Comparison of ENCODE assay signal across 23 mouse cellular contexts in genomic region chr8:106191639-106192038, GRCm38 (mm10). TPM values are rescaled to one million over a fixed set of nuclear protein-coding genes. Genes with fewer than 3 reads are reported as not detected.
DNase-seq lines count a peak whose midpoint lies in the region; ATAC-seq and TF ChIP-seq lines count a peak whose summit lies in the region.
"Had no signal": no experiment of that assay in that cellular context is flagged by ENCODE, and none has a peak within 500 bp of the region (broad histone marks: within the 10 kb centered on the region; RNA-seq: fewer than 3 reads in every experiment).

No protein-coding gene starts in this region.

- H3K27ac ChIP-seq in heart, embryonic 10.5 days = no peak overlapping the region
- H3K27ac ChIP-seq in thymus, adult 2 months (ENCODE audit: control insufficient read depth, insufficient read depth, low read length) = no peak overlapping the region
- H3K27ac ChIP-seq: embryonic facial prominence, embryonic 12.5 days; forebrain, embryonic 13.5 days; hindbrain, embryonic 14.5 days; kidney, postnatal 0 days; layer of hippocampus, adult 2 months; limb, embryonic 13.5 days had no signal

- peak; percentile 54 for ATAC-seq in megakaryocyte, adult 5-6 weeks (ENCODE audit: poor library complexity, severe bottlenecking)
- ATAC-seq: forebrain, embryonic 13.5 days had no signal

- no peak overlapping the region for H3K4me3 ChIP-seq in heart, embryonic 10.5 days
- no peak overlapping the region for H3K4me3 ChIP-seq in thymus, adult 2 months (ENCODE audit: control insufficient read depth, insufficient read depth, low read length)
- H3K4me3 ChIP-seq: embryonic facial prominence, embryonic 12.5 days; erythroblast, embryonic 14.5 days; forebrain, embryonic 13.5 days; layer of hippocampus, adult 2 months; limb, embryonic 13.5 days had no signal

- H3K9me3 ChIP-seq in heart, embryonic 10.5 days = no peaks in the 10 kb centered on the region
- H3K9me3 ChIP-seq: embryonic facial prominence, embryonic 12.5 days; forebrain, embryonic 13.5 days; limb, embryonic 13.5 days had no signal

- H3K27me3 ChIP-seq in heart, embryonic 10.5 days (ENCODE audit: insufficient read depth, poor library complexity, severe bottlenecking) = no peaks in the 10 kb centered on the region
- no peaks in the 10 kb centered on the region for H3K27me3 ChIP-seq in thymus, adult 2 months (ENCODE audit: control insufficient read depth, insufficient read depth, low read length)
- H3K27me3 ChIP-seq: embryonic facial prominence, embryonic 12.5 days; forebrain, embryonic 13.5 days; limb, embryonic 13.5 days had no signal

- H3K4me1 ChIP-seq in heart, embryonic 10.5 days = peaks cover 11% of the 10 kb centered on the region; the same call in 1 of the 2 replicates
- H3K4me1 ChIP-seq in thymus, adult 2 months (replicated peaks; ENCODE audit: control insufficient read depth, insufficient read depth, low read length) = no peaks in the 10 kb centered on the region
- H3K4me1 ChIP-seq: embryonic facial prominence, embryonic 12.5 days; forebrain, embryonic 13.5 days; limb, embryonic 13.5 days had no signal

- peaks cover 78% of the 10 kb centered on the region for H3K36me3 ChIP-seq in heart, embryonic 10.5 days
- peaks cover 18% of the 10 kb centered on the region for H3K36me3 ChIP-seq in thymus, adult 2 months (ENCODE audit: control insufficient read depth, insufficient read depth, low read length)

- peak; percentile 75 for DNase-seq in heart, embryonic 10.5 days (ENCODE audit: low spot score)
- DNase-seq in heart, postnatal 36 days = no peak
- DNase-seq in liver = peak; percentile 56
- peak; percentile 15 for DNase-seq in yolk sac, embryonic 10.5 days (ENCODE audit: low spot score)
- no peak for DNase-seq in gastrocnemius, postnatal 4 days (ENCODE audit: low spot score in 2 of 2)
- DNase-seq in thymus, adult 2 months = no peak
- no peak for DNase-seq in heart, postnatal 10 days
- DNase-seq: adrenal gland, postnatal 36 days; cerebellum, adult 2 months; gastrocnemius, postnatal 14 days; kidney, adult 11 months; layer of hippocampus, postnatal 36 days; lung, embryonic 14.5 days; lung, postnatal 36 days; thymus, postnatal 25 days had no signal

- 43% methylated on average over 5 of the region's 5 CpGs for WGBS in heart, embryonic 10.5 days
- 97% methylated on average over 5 of the region's 5 CpGs for WGBS in thymus, adult 2 months

- intact Hi-C loops in heart, postnatal 36 days (cut with DNase I) = no loop called here
- intact Hi-C loops in heart, postnatal 10 days (cut with DNase I) = no loop called here

- no peak for TF ChIP-seq CTCF in thymus, adult 2 months (IDR thresholded peaks at IDR 0.05; ENCODE audit: borderline replicate concordance, control insufficient read depth, extremely low read depth, insufficient read depth, low read length, poor library complexity)

- TF ChIP-seq POLR2A in thymus, adult 2 months (IDR thresholded peaks at IDR 0.05; ENCODE audit: control insufficient read depth, extremely low read depth, insufficient read depth, low read length, poor library complexity) = no peak

RNA-seq across cellular contexts. Expression of gene Slc7a6os, which starts 19.1 kb away (rescaled TPM):
- polyA plus RNA-seq in heart, embryonic 10.5 days (2016; fragmentation: Nextera tagmentation; extraction: Ambion mirVana) = 24.1 and 38.1 TPM in 2 replicates
- total RNA-seq in heart, postnatal 36 days (2021) = 10 to 100 TPM in 1 of 2 experiments, 1 to 10 TPM in 1; 9.0 to 10.8 TPM
- total RNA-seq in megakaryocyte, adult 5-6 weeks (2015) = 34.1 and 36.0 TPM in 2 replicates
- total RNA-seq in megakaryocyte, adult 5-6 weeks (2017) = 24.8 and 34.4 TPM in 2 replicates
- total RNA-seq in gastrocnemius, postnatal 4 days (2021) = 10 to 100 TPM; 16.3 to 21.2 TPM
- polyA plus RNA-seq in thymus, adult 2 months (2012; rRNA removed) = 44.9 and 45.5 TPM in 2 replicates
- 10 to 100 TPM; 15.2 to 15.8 TPM for total RNA-seq in heart, postnatal 10 days (2021)

RNA-seq across cellular contexts. Expression of gene Prmt7, which starts 19.1 kb away (rescaled TPM):
- 59.7 and 63.9 TPM in 2 replicates for polyA plus RNA-seq in heart, embryonic 10.5 days (2016; fragmentation: Nextera tagmentation; extraction: Ambion mirVana)
- total RNA-seq in heart, postnatal 36 days (2021) = 10 to 100 TPM; 24.5 to 26.8 TPM
- 2.7 and 3.7 TPM in 2 replicates for total RNA-seq in megakaryocyte, adult 5-6 weeks (2015)
- total RNA-seq in megakaryocyte, adult 5-6 weeks (2017) = 10.3 and 11.6 TPM in 2 replicates
- 10 to 100 TPM; 24.9 to 26.5 TPM for total RNA-seq in gastrocnemius, postnatal 4 days (2021)
- polyA plus RNA-seq in thymus, adult 2 months (2012; rRNA removed) = 34.0 and 36.7 TPM in 2 replicates
- 10 to 100 TPM; 21.6 to 24.0 TPM for total RNA-seq in heart, postnatal 10 days (2021)

RNA-seq across cellular contexts. Expression of gene Slc7a6, which starts 23.0 kb away (rescaled TPM):
- polyA plus RNA-seq in heart, embryonic 10.5 days (2016; fragmentation: Nextera tagmentation; extraction: Ambion mirVana) = 47.3 and 67.8 TPM in 2 replicates
- 10 to 100 TPM; 11.4 to 12.3 TPM for total RNA-seq in heart, postnatal 36 days (2021)
- 9.7 and 10.3 TPM in 2 replicates for total RNA-seq in megakaryocyte, adult 5-6 weeks (2015)
- 7.6 and 9.4 TPM in 2 replicates for total RNA-seq in megakaryocyte, adult 5-6 weeks (2017)
- 10 to 100 TPM; 10.5 to 11.5 TPM for total RNA-seq in gastrocnemius, postnatal 4 days (2021)
- 96.3 and 103 TPM in 2 replicates for polyA plus RNA-seq in thymus, adult 2 months (2012; rRNA removed)
- total RNA-seq in heart, postnatal 10 days (2021) = 10 to 100 TPM; 17.8 to 20.3 TPM

RNA-seq across cellular contexts. Expression of gene Pla2g15, which starts 41.4 kb away (rescaled TPM):
- 10.6 and 13.6 TPM in 2 replicates for polyA plus RNA-seq in heart, embryonic 10.5 days (2016; fragmentation: Nextera tagmentation; extraction: Ambion mirVana)
- total RNA-seq in heart, postnatal 36 days (2021) = 1 to 10 TPM; 9.3 to 9.9 TPM
- total RNA-seq in megakaryocyte, adult 5-6 weeks (2015) = 13.8 and 15.8 TPM in 2 replicates
- 12.9 and 15.8 TPM in 2 replicates for total RNA-seq in megakaryocyte, adult 5-6 weeks (2017)
- total RNA-seq in gastrocnemius, postnatal 4 days (2021) = 1 to 10 TPM; 8.6 to 8.9 TPM
- polyA plus RNA-seq in thymus, adult 2 months (2012; rRNA removed) = 17.4 and 18.2 TPM in 2 replicates
- 1 to 10 TPM; 6.9 to 8.0 TPM for total RNA-seq in heart, postnatal 10 days (2021)

RNA-seq across cellular contexts. Expression of gene Esrp2, which starts 54.9 kb away (rescaled TPM):
- 2.4 and 5.4 TPM in 2 replicates for polyA plus RNA-seq in heart, embryonic 10.5 days (2016; fragmentation: Nextera tagmentation; extraction: Ambion mirVana)
- under 1 TPM; 0.31 to 0.46 TPM for total RNA-seq in heart, postnatal 36 days (2021)
- not detected in 2 replicates for total RNA-seq in megakaryocyte, adult 5-6 weeks (2015)
- not detected in 2 replicates for total RNA-seq in megakaryocyte, adult 5-6 weeks (2017)
- under 1 TPM in 1 of 2 experiments, not detected in 1; 0.18 TPM for total RNA-seq in gastrocnemius, postnatal 4 days (2021)
- polyA plus RNA-seq in thymus, adult 2 months (2012; rRNA removed) = 24.5 and 29.9 TPM in 2 replicates
- 1 to 10 TPM in 1 of 2 experiments, under 1 TPM in 1; 0.64 to 1.2 TPM for total RNA-seq in heart, postnatal 10 days (2021)
- total RNA-seq: gastrocnemius, postnatal 14 days; layer of hippocampus, postnatal 36 days had no signal

Comparison
In these comparisons a context has a peak if more than half of its experiments do, and no peak if none do; other contexts are left out.
1. DNase-seq: peak in heart, embryonic 10.5 days (single experiment), liver (single experiment) and yolk sac, embryonic 10.5 days (single experiment); none in heart, postnatal 36 days (0 of 2), gastrocnemius, postnatal 4 days (0 of 2), thymus, adult 2 months (single experiment) and heart, postnatal 10 days (0 of 2).